Mouse (Mus musculus): ENCODE results near the gene Ror2. TPM values are rescaled to one million over a fixed set of nuclear protein-coding genes. Genes with fewer than 3 reads are reported as not detected.

Ror2 gene
- polyA plus RNA-seq, 1 experiment from 2014 or later = 3.2 TPM

DNA sequence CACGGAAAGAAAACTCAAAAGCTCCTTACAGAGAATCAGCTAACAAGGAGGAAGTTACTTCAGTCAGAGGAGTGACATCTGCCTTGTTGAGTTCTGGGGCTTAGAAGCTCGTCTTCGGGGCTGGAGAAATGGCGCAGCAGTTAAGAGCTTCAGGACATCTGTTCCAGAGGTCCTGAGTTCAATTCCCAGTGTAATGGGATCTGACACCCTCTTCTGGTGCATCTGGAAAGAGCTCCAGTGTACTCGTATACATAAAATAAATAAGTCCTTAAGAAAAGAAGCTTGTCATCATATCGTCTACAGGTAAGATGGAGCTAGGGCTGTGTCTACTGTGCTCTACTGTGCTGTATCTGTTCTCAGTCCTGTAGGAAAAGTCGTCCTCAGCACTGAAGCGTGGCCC, 19.3 kb upstream of the Ror2 start:
- Histone ChIP-seq H3K9ac (no peak overlapping the region), H3K27me3 (replicated peaks) (no peaks in the 10 kb centered on the region), H3K27ac (no peak overlapping the region), H3K36me3 (replicated peaks) (no peaks in the 10 kb centered on the region), H3K4me1 (peaks cover 11% of the 10 kb centered on the region), H3K4me3 (no peak overlapping the region), H3K9me3 (no peaks in the 10 kb centered on the region), H3K4me2 (no peak overlapping the region)
- no peak for ATAC-seq (replicated peaks)
- 86% methylated on average over 8 of the region's 8 CpGs for WGBS

DNA sequence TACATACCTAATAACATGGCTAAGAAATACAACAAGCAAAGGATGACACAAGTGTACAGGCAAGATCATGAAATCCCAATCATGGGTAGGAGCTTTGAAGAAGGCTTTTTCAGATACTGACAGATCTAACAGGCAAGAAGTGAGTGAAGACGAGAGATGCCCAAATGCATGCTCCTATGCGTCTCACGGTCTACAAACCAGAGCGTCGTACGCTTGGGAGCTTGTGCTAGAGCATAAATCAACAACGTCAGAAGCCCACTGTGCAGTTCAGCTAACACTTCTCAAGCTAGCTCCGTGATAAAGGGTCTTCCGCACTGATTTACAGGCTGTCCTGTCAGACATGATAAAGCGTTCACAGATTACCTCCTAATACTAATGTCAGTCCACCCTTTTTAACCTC, 16.8 kb upstream of the Ror2 start:
- 59% methylated on average over 10 of the region's 10 CpGs for WGBS
- Histone ChIP-seq H3K9me3 (no peaks in the 10 kb centered on the region), H3K27me3 (replicated peaks) (no peaks in the 10 kb centered on the region), H3K4me3 (no peak overlapping the region), H3K9ac (no peak overlapping the region), H3K4me2 (no peak overlapping the region), H3K27ac (no peak overlapping the region), H3K4me1 (no peaks in the 10 kb centered on the region), H3K36me3 (replicated peaks) (no peaks in the 10 kb centered on the region)
- no peak for ATAC-seq (replicated peaks)

DNA sequence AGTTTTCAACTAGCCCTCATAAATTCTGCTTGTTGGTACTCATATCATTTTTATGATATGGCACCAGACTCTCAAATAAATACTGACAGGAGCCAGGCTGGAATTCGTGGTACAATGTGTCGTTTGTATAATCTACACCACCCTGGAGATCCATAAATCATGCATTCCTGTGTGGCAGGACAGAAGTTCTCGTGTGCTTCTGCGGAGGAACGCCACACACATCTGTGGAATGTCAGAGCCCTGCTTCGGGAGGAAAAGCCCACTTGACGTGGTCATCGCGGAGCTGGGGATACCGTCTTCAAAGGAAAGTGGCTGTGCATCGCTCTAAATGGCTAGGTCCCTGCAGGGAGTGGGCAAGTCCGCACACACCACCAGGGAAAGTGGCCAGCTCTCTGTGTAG, 7.1 kb upstream of the Ror2 start:
- no peak for ATAC-seq (replicated peaks)
- Histone ChIP-seq H3K4me1 (no peaks in the 10 kb centered on the region), H3K36me3 (replicated peaks) (no peaks in the 10 kb centered on the region), H3K9me3 (no peaks in the 10 kb centered on the region), H3K9ac (no peak overlapping the region), H3K27ac (no peak overlapping the region), H3K4me3 (no peak overlapping the region), H3K27me3 (replicated peaks) (peaks cover under 1% of the 10 kb centered on the region; the same call in 1 of the 2 replicates), H3K4me2 (no peak overlapping the region)
- 83% methylated on average over 12 of the region's 12 CpGs for WGBS

DNA sequence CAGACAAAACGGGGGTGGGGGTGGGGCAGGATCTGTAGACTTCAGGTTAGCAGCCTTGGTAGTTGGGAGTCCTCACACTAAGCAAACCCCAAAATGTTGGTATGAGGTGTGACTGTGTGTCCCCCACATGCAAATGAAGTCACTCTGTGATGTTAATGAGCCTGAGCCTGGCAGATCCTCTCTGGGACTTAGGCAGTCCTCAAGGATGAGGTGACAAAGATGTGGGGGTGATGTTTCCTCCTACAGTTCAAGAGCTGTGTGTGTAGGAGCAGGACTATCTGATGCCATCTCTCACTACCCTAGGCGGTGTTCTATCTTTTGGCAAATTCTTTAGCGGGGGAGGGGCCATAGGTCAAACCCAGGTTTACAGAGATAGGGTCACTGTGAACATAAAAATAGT, 6.3 kb upstream of the Ror2 start:
- Histone ChIP-seq H3K9me3 (no peaks in the 10 kb centered on the region), H3K4me2 (no peak overlapping the region), H3K36me3 (replicated peaks) (no peaks in the 10 kb centered on the region), H3K4me1 (no peaks in the 10 kb centered on the region), H3K27me3 (replicated peaks) (peaks cover 9% of the 10 kb centered on the region), H3K27ac (no peak overlapping the region), H3K4me3 (no peak overlapping the region), H3K9ac (no peak overlapping the region)
- WGBS = 39% methylated on average over 3 of the region's 3 CpGs
- ATAC-seq (replicated peaks) = no peak

DNA sequence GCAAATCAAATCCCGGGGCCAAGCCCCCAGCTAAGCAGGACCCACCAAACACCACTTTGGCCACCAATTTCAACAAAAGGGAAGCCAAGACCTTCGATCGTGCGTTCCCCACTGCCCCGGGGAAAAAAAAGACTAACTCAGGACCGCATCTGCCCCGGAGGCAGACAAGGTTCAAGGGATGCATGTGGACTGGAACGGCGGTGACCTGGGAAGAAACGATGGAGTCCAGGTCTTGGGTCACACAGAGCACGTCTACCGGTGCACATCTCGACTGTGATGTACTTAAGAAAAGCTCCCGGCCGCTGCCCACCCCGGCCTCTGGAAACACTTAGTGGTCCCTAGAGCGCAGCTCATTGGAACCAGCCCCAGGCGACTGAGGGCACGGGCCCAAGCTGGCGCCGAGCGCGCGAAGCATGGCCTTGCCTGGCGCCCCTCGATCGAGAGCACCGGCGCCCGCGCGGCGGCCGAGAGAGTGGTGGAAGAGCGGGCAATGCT, 616 bp downstream of the Ror2 start:
- peak; percentile 62 for ATAC-seq (replicated peaks)
- WGBS = 1% methylated on average over 35 of the region's 35 CpGs
- Histone ChIP-seq H3K9ac (peak overlapping the region; percentile 31), H3K27ac (no peak overlapping the region), H3K4me1 (peaks cover 17% of the 10 kb centered on the region), H3K36me3 (replicated peaks) (no peaks in the 10 kb centered on the region), H3K4me3 (peak overlapping the region; percentile 42), H3K4me2 (peak overlapping the region; percentile 57), H3K9me3 (no peaks in the 10 kb centered on the region), H3K27me3 (replicated peaks) (peaks cover 41% of the 10 kb centered on the region)

DNA sequence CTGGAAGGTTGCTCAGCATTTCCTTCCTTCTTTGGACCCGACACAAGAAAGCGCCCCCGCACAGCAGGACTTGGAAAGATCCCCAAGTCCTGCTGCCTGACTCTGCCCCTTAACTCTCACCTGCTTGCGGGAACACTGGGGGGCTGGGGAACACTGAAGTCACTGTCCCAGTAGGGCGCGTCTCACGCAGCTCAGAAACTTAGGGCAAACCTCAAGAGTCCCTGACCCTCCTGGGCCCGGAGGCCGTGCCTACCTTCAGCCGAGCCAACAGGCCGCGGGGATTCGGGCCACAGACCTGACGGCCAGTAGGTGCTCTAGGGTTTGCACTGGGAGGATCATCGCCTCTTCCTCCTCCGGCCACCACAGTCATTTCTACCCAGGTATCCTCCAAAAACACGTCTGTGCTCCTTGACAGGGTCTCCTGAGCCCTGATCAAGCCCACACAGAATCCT, 1.2 kb downstream of the Ror2 start:
- Histone ChIP-seq H3K4me3 (peak overlapping the region; percentile 42), H3K4me1 (peaks cover 17% of the 10 kb centered on the region), H3K9me3 (no peaks in the 10 kb centered on the region), H3K27ac (no peak overlapping the region), H3K4me2 (peak overlapping the region; percentile 57), H3K9ac (no peak overlapping the region), H3K27me3 (replicated peaks) (peaks cover 41% of the 10 kb centered on the region), H3K36me3 (replicated peaks) (no peaks in the 10 kb centered on the region)
- WGBS = 10% methylated on average over 17 of the region's 17 CpGs
- no peak for ATAC-seq (replicated peaks)

DNA sequence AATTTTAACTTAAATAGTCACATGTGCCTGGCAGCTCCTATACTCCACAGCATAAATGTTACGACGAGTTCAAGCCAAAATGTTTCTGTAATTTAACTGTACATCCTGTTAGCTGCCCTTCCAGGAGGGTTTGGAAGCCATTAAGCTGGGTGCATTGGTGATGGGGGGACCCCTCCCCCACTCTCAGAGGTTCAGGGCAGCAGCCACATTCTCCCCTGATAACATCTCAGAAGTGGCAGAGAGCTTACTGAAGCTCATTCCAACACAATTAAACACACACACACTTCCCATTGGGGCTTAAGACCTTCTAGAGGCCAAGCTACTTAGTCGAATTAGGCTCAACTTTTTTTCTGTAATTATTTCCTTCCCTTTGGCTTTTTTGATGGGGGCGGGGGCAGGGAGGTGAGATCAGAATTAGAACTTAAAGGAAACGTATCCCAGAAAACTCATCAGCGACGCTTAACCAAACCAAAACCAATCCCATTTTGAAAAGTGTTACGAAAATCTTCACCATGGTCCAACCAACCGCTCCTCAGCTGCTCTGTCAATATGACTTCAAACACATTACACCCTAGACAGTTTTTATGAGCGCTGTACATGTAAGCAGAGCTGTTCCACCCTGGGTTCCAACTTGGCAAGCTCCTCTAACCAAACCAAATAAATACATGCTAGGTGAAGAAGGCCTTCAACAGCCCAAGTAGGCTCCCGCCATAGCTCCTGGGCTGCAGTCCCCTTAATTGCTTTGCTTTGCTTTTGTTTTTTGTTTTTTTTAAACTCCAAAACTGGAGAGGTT, 4.1 kb downstream of the Ror2 start:
- no peak for ATAC-seq (replicated peaks)
- no peak overlapping the region for H3K4me3 ChIP-seq
- H3K36me3 ChIP-seq (replicated peaks) = no peaks in the 10 kb centered on the region
- H3K9me3 ChIP-seq = no peaks in the 10 kb centered on the region
- peaks cover 28% of the 10 kb centered on the region for H3K27me3 ChIP-seq (replicated peaks)
- peaks cover 17% of the 10 kb centered on the region for H3K4me1 ChIP-seq
- WGBS = 64% methylated on average over 11 of the region's 11 CpGs
- H3K9ac ChIP-seq = no peak overlapping the region
- no peak overlapping the region for H3K4me2 ChIP-seq
- no peak overlapping the region for H3K27ac ChIP-seq

DNA sequence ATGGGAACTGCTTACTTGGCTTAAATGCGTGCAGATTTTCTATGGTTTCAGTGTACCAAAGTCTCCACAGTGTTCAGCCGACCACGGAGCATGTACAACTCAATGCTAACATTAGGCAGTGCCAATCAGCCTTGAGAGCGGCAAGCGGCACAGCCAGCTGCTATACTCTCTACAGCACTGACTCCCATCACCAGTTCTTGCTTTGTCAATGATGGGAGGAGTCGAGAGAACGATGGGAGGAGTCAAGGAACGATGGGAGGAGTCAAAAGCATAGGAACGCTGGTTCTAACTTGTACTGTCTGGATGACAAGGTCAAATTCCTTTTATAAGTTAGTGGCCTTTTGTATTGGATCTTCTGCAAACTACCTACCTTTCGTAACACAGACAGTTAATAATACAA, 7.0 kb downstream of the Ror2 start:
- no peaks in the 10 kb centered on the region for H3K4me1 ChIP-seq
- H3K9ac ChIP-seq = no peak overlapping the region
- H3K27ac ChIP-seq = no peak overlapping the region
- H3K36me3 ChIP-seq (replicated peaks) = no peaks in the 10 kb centered on the region
- WGBS = 76% methylated on average over 10 of the region's 10 CpGs
- no peaks in the 10 kb centered on the region; the same call in none of the 2 replicates for H3K27me3 ChIP-seq (replicated peaks)
- H3K4me2 ChIP-seq = no peak overlapping the region
- H3K9me3 ChIP-seq = no peaks in the 10 kb centered on the region
- no peak overlapping the region for H3K4me3 ChIP-seq
- no peak; the same call in 1 of the 2 replicates for ATAC-seq (replicated peaks)

DNA sequence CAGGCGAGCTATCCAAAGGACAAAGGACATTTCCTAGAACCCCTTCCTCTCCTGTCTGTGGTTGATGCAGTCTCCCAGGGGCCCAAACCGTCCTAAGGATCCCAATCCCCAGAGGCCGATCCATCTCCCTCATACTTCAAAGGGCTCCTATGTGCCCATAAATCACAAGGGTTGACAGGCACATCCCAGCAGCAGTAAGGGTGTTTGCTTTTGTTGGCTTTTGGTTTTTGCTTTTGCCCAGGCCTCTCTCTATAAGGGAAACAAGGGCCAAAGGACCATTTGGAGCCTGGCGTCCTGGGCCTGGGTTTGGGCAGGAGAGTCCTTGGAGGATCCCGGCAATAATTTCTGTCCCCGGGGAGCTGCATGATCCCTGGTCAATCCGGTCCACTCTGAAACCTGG, 9.5 kb downstream of the Ror2 start:
- WGBS = 80% methylated on average over 7 of the region's 7 CpGs
- no peaks in the 10 kb centered on the region for H3K36me3 ChIP-seq (replicated peaks)
- no peaks in the 10 kb centered on the region for H3K9me3 ChIP-seq
- no peak overlapping the region for H3K9ac ChIP-seq
- H3K4me3 ChIP-seq = no peak overlapping the region
- no peak overlapping the region for H3K27ac ChIP-seq
- no peaks in the 10 kb centered on the region for H3K27me3 ChIP-seq (replicated peaks)
- no peak for ATAC-seq (replicated peaks)
- H3K4me1 ChIP-seq = no peaks in the 10 kb centered on the region
- no peak overlapping the region for H3K4me2 ChIP-seq

DNA sequence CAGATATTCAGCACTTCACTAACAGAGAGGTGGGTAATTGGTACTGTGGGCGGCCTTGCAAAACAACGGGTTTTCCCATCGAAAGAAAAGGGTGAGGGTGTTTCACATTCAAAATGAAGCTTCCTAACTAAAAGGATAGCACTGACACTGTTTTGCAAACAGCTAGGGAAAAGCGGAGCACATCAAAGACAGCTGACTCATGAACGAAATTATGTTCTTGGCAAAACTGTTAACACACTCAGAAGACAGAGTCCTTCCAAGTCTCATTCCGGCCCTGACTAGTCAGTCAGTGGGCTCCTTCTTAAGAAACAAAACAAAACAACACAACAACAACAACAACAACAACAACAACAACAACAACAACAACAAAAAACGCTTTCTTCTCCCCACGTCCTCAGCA, 10.1 kb downstream of the Ror2 start:
- ATAC-seq (replicated peaks) = no peak
- Histone ChIP-seq H3K4me3 (no peak overlapping the region), H3K27me3 (replicated peaks) (no peaks in the 10 kb centered on the region), H3K36me3 (replicated peaks) (no peaks in the 10 kb centered on the region), H3K4me2 (no peak overlapping the region), H3K27ac (no peak overlapping the region), H3K4me1 (no peaks in the 10 kb centered on the region), H3K9ac (no peak overlapping the region), H3K9me3 (no peaks in the 10 kb centered on the region)
- 76% methylated on average over 8 of the region's 8 CpGs for WGBS

DNA sequence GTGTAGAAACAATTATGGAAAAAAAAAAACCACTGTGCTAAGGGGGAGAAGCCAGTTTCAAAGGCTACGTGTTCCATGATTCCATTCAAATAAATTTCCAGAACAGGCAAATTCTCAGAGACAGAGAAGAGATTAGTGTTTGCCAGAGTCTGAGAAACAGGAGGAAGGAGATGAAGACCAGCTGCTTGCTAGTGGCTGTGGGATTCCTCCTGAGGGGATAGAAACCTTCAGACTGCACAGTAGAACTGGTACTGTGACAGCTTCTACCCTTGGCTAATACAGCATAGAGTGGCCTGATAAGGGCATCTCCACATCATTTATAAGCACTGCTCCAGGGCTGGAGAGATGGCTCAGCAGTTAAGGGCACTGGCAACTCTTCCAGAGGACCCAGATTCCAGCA, 11.2 kb downstream of the Ror2 start:
- no peak for ATAC-seq (replicated peaks)
- 67% methylated on average over 1 of the region's 1 CpGs for WGBS
- Histone ChIP-seq H3K4me3 (no peak overlapping the region), H3K9me3 (no peaks in the 10 kb centered on the region), H3K36me3 (replicated peaks) (no peaks in the 10 kb centered on the region), H3K27ac (no peak overlapping the region), H3K27me3 (replicated peaks) (no peaks in the 10 kb centered on the region), H3K9ac (no peak overlapping the region), H3K4me2 (no peak overlapping the region), H3K4me1 (no peaks in the 10 kb centered on the region)

DNA sequence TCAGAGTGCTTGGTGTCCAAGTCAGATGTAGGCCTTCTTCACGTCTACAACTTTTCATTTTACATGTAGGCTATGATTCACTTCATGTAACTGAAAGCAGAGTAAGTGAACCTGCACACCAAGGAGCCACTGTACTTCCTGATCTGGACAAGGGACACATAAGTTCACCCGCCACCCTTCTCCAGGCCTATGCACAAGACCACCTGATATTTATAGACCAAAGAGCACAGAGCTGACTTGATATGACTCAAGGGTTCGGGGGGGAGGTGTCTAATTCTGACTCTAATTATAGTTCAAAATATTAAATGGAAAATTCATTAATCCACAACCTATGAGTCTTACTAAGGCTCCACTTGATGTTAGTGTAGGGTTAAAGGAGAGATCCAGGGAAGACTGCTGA, 14.3 kb downstream of the Ror2 start:
- no peak for ATAC-seq (replicated peaks)
- Histone ChIP-seq H3K27me3 (replicated peaks) (no peaks in the 10 kb centered on the region), H3K27ac (no peak overlapping the region), H3K9ac (no peak overlapping the region), H3K4me3 (no peak overlapping the region), H3K4me2 (no peak overlapping the region), H3K9me3 (no peaks in the 10 kb centered on the region), H3K4me1 (no peaks in the 10 kb centered on the region), H3K36me3 (replicated peaks) (no peaks in the 10 kb centered on the region)
- WGBS = 88% methylated on average over 3 of the region's 3 CpGs

DNA sequence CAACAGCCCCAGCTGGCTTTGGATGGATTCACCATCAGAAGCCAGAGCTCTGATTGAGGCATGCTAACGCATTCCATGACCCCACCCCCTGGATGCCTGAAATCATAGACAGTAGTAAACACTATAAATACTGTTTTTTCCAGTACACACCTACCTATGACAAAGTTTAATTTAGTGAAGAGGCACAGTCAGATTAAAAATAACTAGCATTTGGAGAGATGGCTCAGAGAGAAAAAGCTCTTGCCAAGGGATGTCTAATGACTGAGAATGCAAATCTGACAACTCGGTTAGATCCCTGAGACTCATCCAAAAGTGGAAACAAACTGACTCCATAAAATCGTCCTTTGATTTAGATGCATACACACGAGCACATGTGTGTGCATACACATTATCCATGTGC, 15.4 kb downstream of the Ror2 start:
- Histone ChIP-seq H3K27me3 (replicated peaks) (no peaks in the 10 kb centered on the region), H3K4me2 (no peak overlapping the region), H3K4me1 (no peaks in the 10 kb centered on the region), H3K27ac (no peak overlapping the region), H3K36me3 (replicated peaks) (no peaks in the 10 kb centered on the region), H3K9me3 (no peaks in the 10 kb centered on the region), H3K4me3 (no peak overlapping the region), H3K9ac (no peak overlapping the region)
- no peak for ATAC-seq (replicated peaks)
- 88% methylated on average over 4 of the region's 4 CpGs for WGBS

All from midbrain, embryonic 15.5 days (tissue).